Mouse (Mus musculus) brain, embryonic 14.5 days (tissue): ENCODE results near the gene Tmem213. TPM values are rescaled to one million over a fixed set of nuclear protein-coding genes. Genes with fewer than 3 reads are reported as not detected.

ENCODE experiments used
- DNase-seq: peaks from one replicate; pipeline ENCODE4 v3.0.0-alpha.2; 2011; ENCODE audit warnings: low read depth
- CTCF ChIP-seq: fragments of 200-500 bp; IDR thresholded peaks from 2 replicates; pipeline ENCODE4 v1.5.1; 2012; ENCODE audit warnings: inconsistent platforms, mild to moderate bottlenecking, moderate library complexity, borderline replicate concordance; ENCODE audit not compliant: insufficient read depth, insufficient read length; ENCODE audit errors: extremely low read depth
- POLR2A ChIP-seq: fragments of 200-500 bp; IDR thresholded peaks from 2 replicates; pipeline ENCODE4 v1.6.1; 2012; ENCODE audit warnings: mild to moderate bottlenecking, inconsistent platforms, borderline replicate concordance; ENCODE audit not compliant: poor library complexity, insufficient read depth, insufficient read length, severe bottlenecking; ENCODE audit errors: extremely low read depth
- polyA plus RNA-seq: library from polyadenylated mRNA; depleted of rRNA; stranded (reverse); fragments of >200 nt; gene quantifications from 2 replicates; pipeline ENCODE4 v1.2.3, GENCODE M21; 2012

The Tmem213 gene
- polyA plus RNA-seq, 1 experiment, result 0.15 TPM

DNA sequence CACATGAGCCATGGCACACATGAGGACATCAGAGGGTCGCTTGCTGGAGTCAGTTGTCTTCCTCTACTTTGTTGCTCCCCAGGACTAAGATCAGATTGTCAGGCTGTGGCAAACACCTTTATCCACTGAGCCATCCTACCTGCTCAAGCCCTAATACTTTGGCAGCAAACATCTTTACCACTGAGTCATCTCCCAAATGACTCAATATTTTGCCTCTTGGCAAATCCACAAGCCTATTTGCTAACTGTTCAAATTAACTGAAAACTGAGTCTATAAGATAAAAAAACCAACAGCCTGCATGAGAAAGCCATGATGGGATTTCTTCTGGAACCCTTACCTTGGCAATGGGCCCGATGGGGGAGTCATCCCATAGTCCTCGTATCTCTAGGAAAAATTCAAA, 30.0 kb downstream of the Tmem213 start:
- DNase-seq, result no peak
- TF ChIP-seq CTCF (no peak), POLR2A (no peak)

DNA sequence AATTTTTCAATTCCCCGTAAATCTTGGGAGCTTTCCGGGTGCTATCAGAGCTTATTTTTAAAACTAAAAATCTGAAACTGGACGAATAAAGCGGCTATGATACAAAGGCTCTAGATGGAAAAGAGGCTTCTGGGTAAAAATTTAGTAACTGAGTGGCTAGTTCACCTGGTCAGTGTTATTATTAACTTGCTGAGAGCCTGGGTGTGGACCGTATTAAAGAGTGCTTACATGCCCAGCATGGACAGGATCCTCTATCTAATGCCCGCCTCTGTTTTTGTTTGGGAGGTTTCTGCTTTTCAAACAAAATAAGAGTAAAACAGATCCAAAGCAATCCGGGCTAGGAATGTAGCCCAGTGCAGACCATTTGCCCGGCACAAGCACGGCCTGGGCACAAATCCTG, 31.3 kb downstream of the Tmem213 start:
- TF ChIP-seq CTCF (no peak), POLR2A (no peak)
- no peak for DNase-seq

DNA sequence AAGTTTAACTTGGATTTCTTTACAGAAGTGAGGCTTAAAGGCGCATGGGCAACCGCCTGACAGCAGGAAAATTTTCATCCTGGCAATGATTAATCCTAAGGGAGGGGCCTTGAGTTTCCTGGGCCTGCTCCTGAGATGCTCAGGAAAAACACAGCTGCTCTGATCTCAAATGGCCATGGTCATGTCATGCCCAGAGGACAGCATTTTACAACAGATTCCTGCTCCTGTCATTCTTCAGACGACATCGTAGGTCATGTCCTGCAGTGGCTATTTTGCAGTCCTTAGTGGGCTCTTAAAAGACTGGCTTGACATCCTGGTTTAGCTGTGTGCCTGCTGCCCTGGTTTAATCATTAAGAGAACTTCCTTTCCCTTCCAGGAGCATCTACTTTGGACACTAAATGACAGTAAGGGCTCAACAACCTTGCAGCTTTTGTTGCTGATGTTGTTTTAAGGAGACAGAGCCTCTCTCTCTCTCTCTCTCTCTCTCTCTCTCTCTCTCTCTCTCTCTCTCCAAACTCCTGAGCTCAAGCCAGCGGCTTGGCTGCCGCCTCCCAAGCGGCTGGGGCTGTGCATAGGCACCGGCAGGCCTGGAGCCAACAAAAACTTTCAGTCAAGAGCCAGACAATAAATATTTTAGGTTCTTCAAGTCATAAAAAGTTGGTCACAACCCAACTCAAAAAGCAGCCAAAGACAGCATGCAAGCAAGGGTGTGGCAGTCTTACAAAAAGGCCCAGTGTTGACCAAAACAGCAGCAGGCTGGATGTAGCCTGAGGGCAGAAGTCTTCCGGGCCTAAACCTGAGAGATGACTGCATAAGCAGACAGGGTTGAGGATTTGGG, 35.3 kb downstream of the Tmem213 start:
- DNase-seq, result peak; percentile 32
- TF ChIP-seq POLR2A (no peak), CTCF (no peak)

DNA sequence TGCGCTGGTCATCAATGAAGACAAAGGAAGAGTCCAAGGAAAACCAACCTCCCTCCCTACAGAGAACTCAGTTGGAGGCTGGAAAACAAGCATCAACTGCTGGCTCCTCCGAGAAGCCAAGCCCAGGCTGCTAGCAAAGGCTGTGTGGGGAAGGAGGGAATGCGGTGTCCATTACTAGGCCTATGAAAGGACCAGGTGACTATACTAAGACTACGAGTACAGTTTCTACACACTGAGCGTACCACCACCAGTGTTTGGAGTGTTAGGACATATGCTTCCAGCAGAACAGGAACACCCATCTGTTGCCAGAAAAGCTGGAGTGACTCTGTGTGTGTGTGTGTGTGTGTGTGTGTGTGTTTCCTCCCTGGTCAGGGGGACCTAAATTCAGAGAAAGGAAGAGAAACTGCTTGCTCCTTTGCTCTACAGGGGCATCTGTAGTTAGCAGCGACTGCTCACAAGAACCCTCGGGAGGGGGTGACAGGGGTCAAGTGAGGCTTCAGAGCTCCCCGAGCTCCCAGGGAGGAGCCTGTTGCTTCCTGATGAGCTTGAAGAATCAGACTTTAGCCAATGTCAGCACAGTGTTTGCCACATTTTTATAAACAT, 36.5 kb downstream of the Tmem213 start:
- no peak for DNase-seq
- TF ChIP-seq CTCF (no peak), POLR2A (no peak)

DNA sequence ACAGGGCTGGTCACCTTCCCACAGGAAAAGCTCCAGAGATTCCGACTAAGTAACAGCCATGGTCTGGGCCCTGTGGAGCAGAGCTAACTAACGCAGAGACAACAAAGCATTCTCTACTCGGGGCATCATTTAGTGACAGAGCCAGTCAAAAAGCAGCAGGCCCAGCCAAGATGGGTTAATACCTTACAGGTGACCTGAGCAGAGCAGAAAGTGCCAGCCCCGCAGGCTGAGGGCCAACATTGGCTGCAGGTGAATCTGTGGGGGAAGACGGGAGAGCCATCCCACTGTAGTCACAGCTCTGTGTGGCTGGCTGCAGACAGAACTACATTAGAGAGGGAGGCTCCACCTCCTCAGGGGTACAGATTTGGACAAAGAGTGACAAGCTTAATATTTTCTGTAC, 38.2 kb downstream of the Tmem213 start:
- TF ChIP-seq POLR2A (no peak), CTCF (no peak)
- no peak for DNase-seq

DNA sequence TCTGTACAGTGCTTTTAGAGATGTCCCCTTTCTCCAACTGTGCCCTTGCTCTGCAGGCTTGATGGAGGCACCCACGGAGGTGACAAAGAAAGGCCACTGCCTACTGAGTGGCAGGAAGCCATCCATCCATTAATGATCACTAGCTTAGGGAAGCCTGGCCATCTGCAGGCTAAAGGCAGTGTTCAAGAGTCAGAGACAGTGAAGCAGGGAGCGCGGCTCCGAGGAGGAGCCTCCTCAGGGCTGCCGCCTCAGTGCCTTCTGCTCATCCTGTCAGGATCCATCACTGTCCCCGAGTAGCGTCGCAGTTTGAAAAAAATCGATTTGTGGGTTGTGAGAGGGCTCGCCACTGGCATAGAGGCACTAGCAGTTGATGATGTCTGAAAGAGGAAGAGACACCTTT, 39.6 kb downstream of the Tmem213 start:
- no peak for TF ChIP-seq CTCF
- no peak for TF ChIP-seq POLR2A
- no peak for DNase-seq

DNA sequence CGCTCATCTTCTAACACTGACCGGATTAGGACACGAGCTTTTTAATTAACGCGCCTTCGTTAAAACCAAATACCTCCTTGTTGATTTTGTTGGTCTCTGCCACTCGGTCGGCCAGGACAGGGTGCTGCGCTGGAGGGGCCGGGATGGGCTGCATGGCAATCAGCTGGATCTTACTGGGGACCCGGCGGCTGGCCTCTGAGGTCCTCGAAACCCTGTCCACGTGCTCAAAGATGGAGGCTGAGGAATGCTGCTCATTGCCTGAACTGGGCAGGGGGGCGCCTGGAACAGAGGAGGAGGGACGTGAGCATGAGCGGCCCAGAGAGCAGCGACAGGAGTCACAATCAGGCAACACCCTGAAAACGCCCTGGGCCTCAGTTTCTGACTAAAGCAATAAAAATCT, 40.4 kb downstream of the Tmem213 start:
- DNase-seq, result no peak
- TF ChIP-seq CTCF, result no peak
- TF ChIP-seq POLR2A, result no peak

DNA sequence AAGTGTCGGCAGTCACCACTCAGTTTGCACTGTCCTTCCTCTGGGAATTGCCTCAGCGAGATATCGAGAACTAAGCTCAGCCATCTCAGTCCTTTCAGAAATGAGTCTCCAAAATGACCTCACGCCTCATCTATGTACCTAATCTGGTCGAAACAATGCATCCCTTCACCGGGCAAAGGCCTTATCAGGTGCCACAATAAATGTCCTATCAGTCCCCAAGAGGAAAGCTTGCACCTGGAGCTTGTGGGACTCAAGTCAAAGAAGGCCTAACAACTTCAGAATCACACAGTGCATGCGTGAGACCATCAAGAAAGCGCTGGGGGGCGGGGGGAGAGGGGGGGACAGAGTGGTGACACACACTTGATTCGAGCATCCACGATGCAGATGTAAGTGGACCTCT, 43.2 kb downstream of the Tmem213 start:
- DNase-seq, result no peak
- TF ChIP-seq CTCF, result no peak
- TF ChIP-seq POLR2A, result no peak

DNA sequence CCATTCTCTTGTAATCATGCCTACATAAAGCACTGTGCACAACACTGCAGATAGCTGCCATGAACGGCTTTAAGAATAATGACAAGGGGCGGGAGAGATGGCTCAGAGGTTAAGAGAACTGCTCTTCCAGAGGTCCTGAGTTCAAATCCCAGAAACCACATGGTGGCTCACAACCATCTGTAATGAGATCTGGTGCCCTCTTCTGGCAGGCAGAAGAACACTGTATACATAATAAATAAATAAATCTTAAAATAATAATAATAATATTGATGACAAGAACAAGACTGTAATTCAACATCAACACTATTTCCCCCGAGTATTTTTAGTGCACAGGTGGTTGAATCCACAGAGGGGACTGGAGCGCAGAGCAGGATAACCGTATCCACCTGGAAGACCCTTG, 47.1 kb downstream of the Tmem213 start:
- no peak for TF ChIP-seq POLR2A
- TF ChIP-seq CTCF, result no peak
- DNase-seq, result no peak

DNA sequence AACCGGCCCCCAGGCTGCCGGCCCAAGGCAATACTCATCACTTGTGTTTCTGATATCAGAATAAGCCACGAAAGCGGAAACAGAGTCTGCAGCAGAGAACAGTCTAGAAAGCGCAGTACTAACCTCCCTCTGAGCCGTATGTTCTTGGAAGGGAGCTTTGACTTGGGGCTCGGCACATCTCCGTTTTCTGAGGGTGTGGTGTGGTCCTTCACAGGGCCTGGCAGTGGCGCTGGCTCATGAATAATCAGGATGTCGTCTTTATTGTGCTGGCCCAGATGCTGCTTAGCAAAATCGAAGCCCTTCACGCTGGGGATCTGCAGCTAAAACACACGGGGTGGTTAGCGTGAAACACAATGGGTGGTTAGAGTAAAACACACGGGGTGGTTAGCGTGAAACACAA, 48.9 kb downstream of the Tmem213 start:
- TF ChIP-seq CTCF (no peak), POLR2A (no peak)
- DNase-seq, result peak; percentile 50

DNA sequence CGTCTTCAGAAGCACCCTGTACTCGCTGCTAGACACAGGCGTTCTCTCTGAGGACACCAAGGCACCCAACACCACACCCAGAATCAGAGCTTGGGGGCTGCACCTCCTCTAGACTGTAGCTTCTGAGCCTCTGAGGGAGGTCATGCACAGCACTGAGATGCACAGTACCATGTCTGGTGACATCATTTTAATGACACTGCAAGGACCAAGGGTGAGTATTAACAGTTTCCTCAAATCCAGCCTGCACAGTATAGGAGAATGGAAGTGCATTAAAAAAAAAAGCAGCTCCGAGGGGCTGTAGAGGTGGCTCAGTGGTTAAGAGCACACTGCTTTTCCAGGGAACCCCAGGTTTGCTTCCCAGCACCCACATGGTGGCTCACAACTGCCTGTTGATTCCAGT, 50.5 kb downstream of the Tmem213 start:
- DNase-seq, result no peak
- no peak for TF ChIP-seq CTCF
- TF ChIP-seq POLR2A, result no peak

DNA sequence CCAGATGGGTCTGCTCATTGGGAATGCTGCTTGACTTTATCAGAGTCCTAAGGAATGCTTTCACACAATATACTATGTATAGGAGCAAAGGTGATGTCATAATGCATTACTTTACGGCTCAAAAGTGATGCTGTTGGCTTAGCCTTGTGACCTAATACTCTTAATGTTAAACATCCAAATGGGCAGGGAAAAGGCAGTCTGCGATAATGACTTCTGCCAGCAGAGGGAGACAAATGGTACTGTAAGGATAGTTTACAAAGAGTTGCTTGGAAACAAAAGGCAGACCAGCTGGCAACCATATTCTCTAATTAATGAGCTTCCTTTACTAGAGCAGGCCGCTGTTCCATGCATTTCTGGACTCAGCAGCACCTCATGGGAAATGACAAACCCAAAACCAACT, 51.0 kb downstream of the Tmem213 start:
- peak; percentile 94 for DNase-seq
- TF ChIP-seq POLR2A, result no peak
- peak; percentile 69; the same call in 1 of the 2 replicates for TF ChIP-seq CTCF

DNA sequence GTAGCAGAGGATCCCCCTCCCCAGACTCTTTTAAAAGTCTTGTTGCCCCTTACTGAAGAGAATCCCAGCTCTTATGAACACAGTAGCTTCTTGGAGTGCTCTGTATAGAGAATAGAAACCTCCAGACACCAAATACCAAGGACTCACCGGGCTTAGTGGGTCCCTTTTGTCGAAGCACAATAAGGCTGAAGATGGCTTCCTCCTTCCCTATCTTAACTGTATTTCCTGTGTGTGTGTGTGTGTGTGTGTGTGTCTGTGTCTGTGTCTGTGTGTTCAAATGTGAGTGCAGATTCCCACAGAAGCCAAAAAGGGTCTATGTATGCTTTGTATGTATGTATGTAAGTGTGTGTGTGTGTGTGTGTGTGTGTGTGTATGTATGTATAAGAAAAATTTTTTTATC, 51.5 kb downstream of the Tmem213 start:
- no peak for TF ChIP-seq CTCF
- no peak for TF ChIP-seq POLR2A
- DNase-seq, result no peak
